Mouse (Mus musculus) heart, adult 2 months (tissue): ENCODE measurements at regions not wholly inside any gene's neighbourhood (a gene's known extent, or its start where the extent isn't known, plus 50 kb on each side); places are given as distances from the start of the nearest gene placed in this dataset.

Experiments
- CTCF ChIP-seq: fragments of 200-600 bp; IDR thresholded peaks from 2 replicates; pipeline ENCODE4 v1.8.1; 2022; ENCODE audit warnings: antibody characterized with exemption, mild to moderate bottlenecking, moderate library complexity
- EP300 ChIP-seq: fragments of 200-500 bp; IDR thresholded peaks from 2 replicates; pipeline ENCODE4 v1.6.1; 2011; ENCODE audit warnings: low read depth, low read length, control low read depth; ENCODE audit not compliant: insufficient read depth
- POLR2A ChIP-seq: fragments of 200-500 bp; IDR thresholded peaks from 2 replicates; pipeline ENCODE4 v1.6.1; 2011; ENCODE audit warnings: mild to moderate bottlenecking, low read depth, low read length, control low read depth; ENCODE audit not compliant: insufficient read depth

DNA sequence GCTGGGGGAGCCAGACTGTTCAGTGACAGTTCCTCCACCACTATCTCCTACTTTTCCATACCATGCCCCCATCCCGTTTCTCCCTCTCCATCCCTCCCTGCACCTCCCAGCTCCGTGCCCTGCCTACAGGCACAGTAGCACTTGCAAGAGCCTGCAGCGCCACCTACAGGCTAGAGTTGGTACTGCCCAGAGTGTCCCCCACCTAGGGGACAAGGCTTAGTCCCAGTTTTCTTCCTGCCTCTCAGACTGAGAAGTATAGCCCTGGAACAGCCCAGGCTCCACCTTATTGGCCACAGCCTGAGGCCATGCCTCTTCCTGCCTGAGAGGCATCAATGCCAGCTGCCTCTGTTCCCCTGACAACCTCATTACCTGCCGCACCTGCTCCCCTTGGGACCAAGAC is 351.3 kb downstream of the Ptpru start:
- peak; percentile 95 for TF ChIP-seq CTCF
- TF ChIP-seq POLR2A: no peak
- no peak for TF ChIP-seq EP300
